Mouse (Mus musculus) G1E (cell line): ENCODE results near the gene Zfyve26. TPM values are rescaled to one million over a fixed set of nuclear protein-coding genes. Genes with fewer than 3 reads are reported as not detected.
A peak's percentile ranks its signal among the peaks of the same experiment; 100 is the strongest.

Source experiments
- ATAC-seq: 2 replicates; pipeline ENCODE4 v1.8.0; 2016; ENCODE audit warnings: mild to moderate bottlenecking; ENCODE audit not compliant: insufficient number of reproducible peaks, poor library complexity, low FRiP score, severe bottlenecking; ENCODE audit errors: extremely low read depth
- DNase-seq: peaks from one replicate; pipeline ENCODE4 v3.0.0; 2012; ENCODE audit warnings: low spot score
- H3K27me3 ChIP-seq: 2 replicates; pipeline ENCODE4 v1.6.1; 2012; ENCODE audit warnings: mild to moderate bottlenecking, low read length, inconsistent platforms; ENCODE audit not compliant: insufficient read depth
- H3K36me3 ChIP-seq: replicated peaks from 2 replicates; pipeline ENCODE3; 2012; ENCODE audit warnings: mild to moderate bottlenecking, inconsistent platforms
- H3K4me1 ChIP-seq: 2 replicates; pipeline ENCODE4 v1.6.1; 2012; ENCODE audit warnings: low read depth, low read length, inconsistent platforms, mixed read lengths; ENCODE audit not compliant: insufficient read depth
- H3K4me3 ChIP-seq: 2 replicates; pipeline ENCODE4 v1.5.1; 2012; ENCODE audit warnings: low read depth, mild to moderate bottlenecking, inconsistent platforms, low read length, moderate library complexity, mixed read lengths
- H3K9me3 ChIP-seq: replicated peaks from 2 replicates; pipeline ENCODE4 v1.6.1; 2012; ENCODE audit warnings: inconsistent platforms
- CTCF ChIP-seq: IDR thresholded peaks from 2 replicates; pipeline ENCODE4 v1.5.1; 2012; ENCODE audit warnings: low read depth, low read length, inconsistent platforms, mixed read lengths
- GATA1 ChIP-seq: IDR thresholded peaks from 2 replicates; pipeline ENCODE4 v1.6.1; 2012; ENCODE audit warnings: borderline replicate concordance, low read length, inconsistent platforms, mixed read lengths
- GATA2 ChIP-seq: IDR thresholded peaks from 2 replicates; pipeline ENCODE4 v1.6.1; 2012; ENCODE audit warnings: low read depth, low read length, inconsistent platforms, borderline replicate concordance
- POLR2AphosphoS5 ChIP-seq: IDR thresholded peaks from 2 replicates; pipeline ENCODE4 v1.6.1; 2012; ENCODE audit warnings: low read depth, low read length, inconsistent platforms; ENCODE audit not compliant: insufficient replicate concordance
- TAL1 ChIP-seq: conservative IDR thresholded peaks from 2 replicates; pipeline ENCODE4 v1.6.1; 2012; ENCODE audit warnings: low read depth, low read length, inconsistent platforms, mixed read lengths
- polyA plus RNA-seq: library from polyadenylated mRNA; stranded (reverse); fragments of >175 nt; gene quantifications from 2 replicates; pipeline ENCODE4 v1.2.3, GENCODE M21; 2012
- total RNA-seq, 2 experiments: library from RNA; stranded (forward) in 1 of 2; stranded (reverse) in 1 of 2; fragments of 200-1000 nt in 1 of 2; fragments of >200 nt in 1 of 2; fragmentation: Nextera tagmentation in 1 of 2; gene quantifications; 2 replicates each; pipeline ENCODE4 v1.2.3; 2014 to 2017

The Zfyve26 gene
- total and polyA plus RNA-seq, 3 experiments, result 9.6 to 93.5 (median 52.3) TPM

- peaks cover 46% of the 10 kb centered on the region for H3K27me3 ChIP-seq
- TF ChIP-seq POLR2AphosphoS5 (no peak), GATA1 (no peak), TAL1 (no peak), CTCF (no peak), GATA2 (no peak)
- no peaks in the 10 kb centered on the region for H3K9me3 ChIP-seq
- H3K4me1 ChIP-seq, result peaks cover 6% of the 10 kb centered on the region; the same call in 1 of the 2 replicates
- no peaks in the 10 kb centered on the region for H3K36me3 ChIP-seq
- ATAC-seq (no peak), DNase-seq (no peak)
- H3K4me3 ChIP-seq, result no peak within 1 kb of the TSS
Measured at GRCm38 (mm10) chr12:79208703-79209464, 87.2 kb downstream of the Zfyve26 start, which contains the start of gene Rdh12. TSS of gene Rdh12 (plus strand) at chr12:79208914.

GRCm38 (mm10) chr12:79201882-79202281 is 94.2 kb downstream of the Zfyve26 start:
- H3K36me3 ChIP-seq, result no peaks in the 10 kb centered on the region
- DNase-seq (no peak), ATAC-seq (no peak)
- peaks cover 4% of the 10 kb centered on the region; the same call in 1 of the 2 replicates for H3K4me1 ChIP-seq
- no peak for TF ChIP-seq CTCF
- TF ChIP-seq TAL1, result no peak
- TF ChIP-seq POLR2AphosphoS5, result no peak
- TF ChIP-seq GATA2, result no peak
- no peak for TF ChIP-seq GATA1
- H3K4me3 ChIP-seq, result no peak overlapping the region
- no peaks in the 10 kb centered on the region for H3K9me3 ChIP-seq
- H3K27me3 ChIP-seq, result peaks cover 24% of the 10 kb centered on the region

GRCm38 (mm10) chr12:79197105-79197504 is 99.0 kb downstream of the Zfyve26 start:
- no peak for TF ChIP-seq POLR2AphosphoS5
- TF ChIP-seq GATA1, result no peak
- no peak for TF ChIP-seq TAL1
- TF ChIP-seq CTCF, result no peak
- TF ChIP-seq GATA2, result no peak
- no peak for DNase-seq

GRCm38 (mm10) chr12:79193441-79193840 is 102.7 kb downstream of the Zfyve26 start:
- peak; percentile 52 for DNase-seq
- Histone ChIP-seq H3K27me3 (peaks cover 8% of the 10 kb centered on the region; the same call in 1 of the 2 replicates), H3K4me1 (peaks cover 31% of the 10 kb centered on the region), H3K36me3 (peaks cover 18% of the 10 kb centered on the region), H3K9me3 (no peaks in the 10 kb centered on the region), H3K4me3 (no peak overlapping the region)
- no peak for ATAC-seq
- TF ChIP-seq CTCF (peak; percentile 86), TAL1 (no peak)

More at GRCm38 (mm10) chr12:79197105-79197504, 99.0 kb downstream of the Zfyve26 start:
- no peaks in the 10 kb centered on the region for H3K9me3 ChIP-seq
- peaks cover 15% of the 10 kb centered on the region for H3K27me3 ChIP-seq
- H3K36me3 ChIP-seq, result no peaks in the 10 kb centered on the region
- no peak for ATAC-seq
- no peak overlapping the region for H3K4me3 ChIP-seq
- peaks cover 4% of the 10 kb centered on the region for H3K4me1 ChIP-seq

GRCm38 (mm10) chr12:79192193-79192592 is 103.9 kb downstream of the Zfyve26 start, which contains the start of gene Rdh11:
TSS of gene Rdh11 (minus strand) at chr12:79192293.
- Histone ChIP-seq H3K36me3 (peaks cover 31% of the 10 kb centered on the region), H3K4me1 (peaks cover 35% of the 10 kb centered on the region), H3K27me3 (0 out of 2 replicates have a peak, but pooled peaks cover 5% of the 10 kb centered on the region), H3K9me3 (no peaks in the 10 kb centered on the region), H3K4me3 (peak within 1 kb of the TSS; percentile 72)
- TF ChIP-seq GATA1 (no peak), CTCF (no peak), GATA2 (no peak), POLR2AphosphoS5 (no peak), TAL1 (no peak)
- ATAC-seq (no peak), DNase-seq (no peak)

GRCm38 (mm10) chr12:79191701-79192100 is 104.4 kb downstream of the Zfyve26 start:
- peak overlapping the region; percentile 72 for H3K4me3 ChIP-seq
- 0 out of 2 replicates have a peak, but pooled peaks cover 3% of the 10 kb centered on the region for H3K27me3 ChIP-seq
- peaks cover 33% of the 10 kb centered on the region for H3K4me1 ChIP-seq
- DNase-seq (peak; percentile 90), ATAC-seq (peak; percentile 75)
- peaks cover 35% of the 10 kb centered on the region for H3K36me3 ChIP-seq
- TF ChIP-seq POLR2AphosphoS5 (no peak), CTCF (no peak), GATA1 (no peak), GATA2 (no peak), TAL1 (no peak)
- no peaks in the 10 kb centered on the region for H3K9me3 ChIP-seq
